Mouse (Mus musculus) 416B (cell line): ENCODE data around the gene Camsap3.
"Not testable (repeated sequence)": the region's sequence is repeated elsewhere in the genome, so short reads cannot be mapped to it uniquely, and the experiment has no call there.

Experiments used
- DNase-seq: peaks from one replicate; pipeline ENCODE4 v3.0.0; 2011; ENCODE audit warnings: low read depth

The Camsap3 gene

DNA sequence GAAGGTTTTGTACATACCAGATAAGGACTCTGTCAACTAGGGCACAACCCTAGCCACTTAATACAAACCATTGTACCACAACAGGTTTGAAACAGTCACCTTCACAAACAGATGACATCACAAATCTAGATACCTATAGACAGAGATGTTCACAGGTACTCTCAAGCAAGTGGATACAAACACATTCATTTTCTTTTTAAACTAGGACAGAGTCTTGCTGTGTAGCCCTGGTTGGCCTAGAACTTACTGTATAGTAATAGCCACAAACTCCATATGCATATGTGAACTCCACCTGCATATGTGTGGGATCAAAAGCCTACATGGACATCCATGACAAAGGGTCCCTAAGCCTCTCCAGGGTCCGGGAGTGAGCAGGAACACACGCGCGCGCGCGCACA lies at the start of gene Camsap3:
Gene Camsap3 (plus strand): TSS at position 301 of the 398 bp plus-strand sequence.
- no peak for DNase-seq

DNA sequence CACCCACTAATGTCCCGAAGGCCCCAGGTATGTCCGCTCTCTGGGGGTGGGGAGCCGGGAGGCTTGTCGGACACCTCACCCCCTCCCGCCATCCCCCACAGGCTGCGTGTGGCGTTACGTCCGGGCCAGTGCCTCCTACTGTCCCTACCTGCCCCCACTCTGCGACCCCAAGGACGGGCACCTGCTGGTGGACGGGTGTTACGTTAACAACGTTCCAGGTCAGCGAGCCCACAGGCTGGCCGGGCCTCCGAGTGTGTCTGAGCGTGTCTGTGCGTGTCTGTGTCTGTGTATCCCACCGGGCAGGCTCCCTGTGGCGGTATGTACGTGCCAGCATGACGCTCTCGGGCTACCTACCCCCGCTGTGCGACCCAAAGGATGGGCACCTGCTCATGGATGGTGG lies 49.4 kb upstream of the Camsap3 start:
- DNase-seq: no peak

DNA sequence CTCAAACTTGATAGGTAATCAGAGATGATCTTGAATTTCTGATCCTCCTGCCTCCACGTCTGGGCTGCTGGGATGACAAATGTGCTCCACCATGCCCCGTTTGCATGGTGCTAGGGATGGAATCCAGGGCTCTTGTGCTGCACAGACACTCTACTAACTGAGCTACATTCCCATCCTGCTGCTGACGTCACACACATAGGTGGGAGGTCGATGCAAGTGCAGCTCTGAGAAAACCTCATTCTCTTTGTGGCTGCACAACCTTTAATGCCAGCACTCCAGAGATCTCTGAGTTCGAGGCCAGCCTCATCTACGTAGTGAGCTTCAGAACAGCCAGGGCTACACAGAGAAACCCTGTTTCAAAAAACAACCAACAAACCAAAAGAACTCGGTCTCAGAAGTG lies 47.9 kb upstream of the Camsap3 start:
- DNase-seq: no peak

DNA sequence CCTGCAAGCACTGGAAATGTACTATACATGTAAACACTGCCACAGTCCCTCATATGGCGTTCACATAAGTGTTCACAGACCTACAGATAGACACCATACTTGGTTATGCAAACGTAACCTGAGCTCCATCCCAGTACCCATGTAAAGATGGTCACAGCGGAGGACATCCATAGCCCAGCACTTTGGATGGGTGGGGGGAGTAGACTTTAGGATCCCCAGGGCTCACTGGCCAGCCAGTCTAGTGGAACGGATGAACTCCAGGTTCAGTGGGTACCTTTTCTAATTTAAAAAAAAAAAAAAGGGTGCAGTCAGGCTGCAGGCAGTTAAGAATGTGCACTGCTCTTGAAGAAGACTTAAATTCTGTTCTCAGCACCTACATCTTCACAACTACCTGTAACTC lies 47.0 kb upstream of the Camsap3 start:
- no peak for DNase-seq

DNA sequence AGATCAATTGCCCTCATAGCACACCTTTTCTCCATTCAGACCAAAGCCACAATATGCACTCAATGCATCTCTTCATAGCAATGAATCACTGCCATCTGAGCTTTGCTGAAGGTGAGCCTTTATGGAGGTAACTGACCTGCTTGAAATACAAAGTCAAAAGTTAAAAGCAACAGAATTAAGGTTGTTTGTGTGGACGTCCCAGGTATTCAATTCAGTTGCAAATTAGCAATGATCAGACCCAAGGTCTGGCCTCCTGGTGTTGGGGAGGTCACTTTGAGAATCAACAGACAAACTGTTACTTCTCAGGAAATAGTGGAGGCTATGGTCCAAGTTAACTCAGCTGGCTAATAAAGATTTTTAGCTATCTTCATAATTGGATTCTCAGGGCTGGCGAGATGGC lies 40.6 kb upstream of the Camsap3 start:
- DNase-seq: no peak

DNA sequence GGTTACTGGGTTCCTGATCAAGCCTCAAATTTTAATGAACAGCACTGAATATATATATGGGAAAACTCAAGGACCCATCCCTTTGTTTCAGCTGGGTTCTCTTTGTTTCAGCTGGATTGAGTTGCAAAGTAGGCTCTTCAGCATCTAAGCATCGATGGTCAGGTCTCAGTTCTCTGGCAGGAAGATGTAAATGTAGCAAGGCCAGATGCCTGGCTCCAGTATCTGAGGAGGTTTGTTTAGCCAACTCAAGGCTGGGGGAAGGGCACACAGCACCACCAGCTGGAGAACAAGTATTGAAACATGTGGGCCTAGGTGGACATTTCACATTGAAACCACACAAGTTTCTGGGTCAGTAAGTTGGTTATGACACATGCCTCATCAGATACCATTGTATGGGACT lies 34.9 kb upstream of the Camsap3 start:
- DNase-seq: peak; percentile 25

DNA sequence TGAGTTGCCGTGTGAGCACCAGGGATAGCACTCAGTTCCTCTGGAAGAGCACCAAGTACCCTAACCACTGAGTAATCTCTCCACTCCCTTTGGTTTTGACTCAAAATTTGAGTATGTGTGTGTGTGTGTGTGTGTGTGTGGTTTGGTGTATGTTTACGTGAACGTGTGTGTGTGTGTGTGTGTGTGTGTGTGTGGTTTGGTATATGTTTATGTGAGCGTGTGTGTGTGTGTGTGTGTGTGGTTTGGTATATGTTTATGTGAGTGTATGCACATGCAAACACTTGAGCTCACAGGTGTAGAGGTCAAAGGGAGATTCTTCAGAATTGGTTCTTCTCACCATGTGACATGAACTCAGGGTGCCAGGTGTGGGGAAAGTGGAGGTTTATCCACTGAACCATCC lies 31.0 kb upstream of the Camsap3 start:
- peak; percentile 50 for DNase-seq

DNA sequence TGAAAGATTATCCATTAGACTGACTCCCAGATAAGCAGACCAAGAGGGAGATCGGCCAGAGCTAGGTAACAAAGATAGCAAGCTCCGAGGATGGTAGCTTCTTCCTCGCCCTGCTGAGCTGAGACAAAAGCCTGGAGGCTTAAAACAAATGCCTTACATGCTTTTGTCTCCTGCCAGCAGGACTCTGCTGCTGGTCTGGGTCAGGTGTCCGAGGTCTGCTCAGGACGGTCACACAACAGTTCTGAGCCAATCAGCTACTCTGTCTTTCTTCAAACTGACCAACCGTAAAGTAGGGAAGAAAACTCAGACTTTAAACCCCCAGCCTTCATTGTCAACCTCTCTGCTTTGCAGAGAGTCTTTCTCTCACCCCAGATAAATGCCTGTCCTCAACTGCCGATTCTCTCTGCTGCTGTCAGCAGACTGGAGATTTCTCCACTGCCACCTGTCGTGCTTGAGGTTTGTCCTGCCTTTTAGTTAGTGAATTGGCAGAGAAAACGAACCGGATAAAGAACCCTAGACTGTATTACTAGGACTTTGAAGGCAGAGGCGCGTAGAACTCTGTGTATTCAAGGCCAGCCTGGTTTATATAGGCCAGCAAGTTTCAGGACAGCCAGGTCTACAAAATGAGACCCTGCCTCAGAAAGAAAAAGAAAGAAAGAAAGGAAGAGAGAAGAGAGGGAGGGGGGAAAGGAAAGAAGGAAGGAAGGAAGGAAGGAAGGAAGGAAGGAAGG lies 19.3 kb upstream of the Camsap3 start, which contains the start of gene C330021F23Rik:
Gene C330021F23Rik (plus strand): TSS at position 350 of the 731 bp plus-strand sequence.
- no peak for DNase-seq

DNA sequence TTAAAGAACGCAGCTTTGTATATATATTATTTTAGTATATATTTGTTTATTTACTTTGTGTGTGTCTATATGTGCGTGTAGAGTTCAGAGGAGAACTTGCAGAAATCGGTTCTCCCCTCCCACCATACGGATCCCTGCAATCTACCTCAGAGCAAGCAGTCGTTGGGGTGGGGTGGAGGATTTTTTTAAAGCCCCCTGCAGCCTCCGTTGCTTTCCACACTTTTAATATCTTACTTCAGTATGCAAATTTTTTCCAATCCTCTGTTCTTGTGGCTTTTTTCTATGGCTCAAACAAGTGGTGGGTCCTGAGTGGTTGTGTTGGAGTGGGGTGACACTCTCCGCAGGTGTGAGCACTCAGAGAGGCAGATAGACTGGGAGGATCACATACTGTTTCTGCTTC lies 18.7 kb upstream of the Camsap3 start:
- DNase-seq: no peak

DNA sequence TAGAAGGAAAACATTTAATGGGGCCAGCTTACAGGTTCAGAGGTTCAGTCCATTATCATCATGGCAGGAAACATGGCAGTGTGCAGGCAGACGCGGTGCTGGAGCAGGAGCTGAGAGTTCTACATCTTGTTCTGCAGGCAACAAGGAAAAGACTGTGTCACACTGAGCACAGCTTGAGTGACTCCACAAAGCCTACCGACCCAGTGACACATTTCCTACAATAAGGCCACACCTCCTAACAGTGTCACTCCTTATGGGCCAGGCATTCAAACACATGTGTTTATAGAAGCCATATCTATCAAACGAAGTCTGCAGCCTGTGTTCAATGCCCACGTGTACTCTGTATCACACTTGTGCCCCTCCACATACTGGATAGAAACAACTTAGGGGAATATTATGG lies 17.3 kb upstream of the Camsap3 start:
- DNase-seq: peak; percentile 51

DNA sequence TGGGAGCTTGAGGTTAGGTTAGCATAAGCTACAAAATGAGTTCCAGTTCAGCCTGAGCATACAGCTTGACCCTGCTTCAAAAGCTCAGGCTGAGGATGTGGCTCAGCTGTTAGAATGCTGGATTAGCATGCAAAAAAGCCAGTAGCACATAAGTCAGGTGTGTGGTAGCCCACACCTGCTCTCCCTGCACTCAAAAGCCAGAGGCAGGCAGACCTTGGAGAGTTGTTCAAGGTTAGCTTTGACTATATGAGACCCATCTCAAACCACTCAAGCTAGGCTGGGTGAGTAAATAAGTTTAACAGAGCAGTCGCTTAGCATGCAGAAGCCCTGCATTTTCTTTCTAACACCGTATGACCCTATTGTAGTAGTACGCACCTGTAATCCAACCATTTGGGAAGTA lies 12.5 kb upstream of the Camsap3 start:
- no peak for DNase-seq

DNA sequence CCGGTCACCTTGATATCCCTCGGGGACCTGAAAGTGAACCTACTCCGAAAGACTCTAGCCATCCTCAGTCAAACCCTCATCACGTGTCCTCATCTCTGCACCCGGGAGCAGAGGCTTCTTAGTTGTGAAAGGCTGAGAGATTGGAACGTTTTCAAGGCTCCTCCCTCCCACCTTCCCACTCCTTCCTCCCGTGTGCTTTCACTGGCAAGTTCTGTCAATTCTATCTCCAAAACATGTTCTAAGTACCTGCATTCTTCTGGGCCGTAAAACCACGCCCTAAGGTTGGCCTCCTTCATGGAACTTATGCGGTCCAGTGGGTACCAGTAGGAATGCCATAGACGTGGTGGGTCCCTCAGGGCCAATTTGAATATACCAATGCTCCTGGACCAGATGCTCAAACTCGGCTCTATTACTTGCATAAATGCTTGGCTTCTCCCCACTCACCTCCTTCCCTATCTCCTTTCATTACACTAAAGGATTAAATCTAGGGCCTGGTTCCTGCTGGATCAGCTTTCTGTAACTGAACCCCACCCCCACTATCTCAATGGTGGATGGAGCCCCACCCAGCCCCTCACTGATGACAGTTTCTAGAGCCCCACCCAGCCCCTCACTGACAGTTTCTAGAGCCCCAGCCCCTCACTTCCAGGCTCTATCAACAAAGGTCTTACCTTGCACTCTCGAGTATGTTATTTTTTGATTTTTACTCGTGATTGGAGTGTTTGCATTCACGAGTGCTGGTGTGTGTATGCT lies 10.7 kb upstream of the Camsap3 start:
- no peak for DNase-seq

DNA sequence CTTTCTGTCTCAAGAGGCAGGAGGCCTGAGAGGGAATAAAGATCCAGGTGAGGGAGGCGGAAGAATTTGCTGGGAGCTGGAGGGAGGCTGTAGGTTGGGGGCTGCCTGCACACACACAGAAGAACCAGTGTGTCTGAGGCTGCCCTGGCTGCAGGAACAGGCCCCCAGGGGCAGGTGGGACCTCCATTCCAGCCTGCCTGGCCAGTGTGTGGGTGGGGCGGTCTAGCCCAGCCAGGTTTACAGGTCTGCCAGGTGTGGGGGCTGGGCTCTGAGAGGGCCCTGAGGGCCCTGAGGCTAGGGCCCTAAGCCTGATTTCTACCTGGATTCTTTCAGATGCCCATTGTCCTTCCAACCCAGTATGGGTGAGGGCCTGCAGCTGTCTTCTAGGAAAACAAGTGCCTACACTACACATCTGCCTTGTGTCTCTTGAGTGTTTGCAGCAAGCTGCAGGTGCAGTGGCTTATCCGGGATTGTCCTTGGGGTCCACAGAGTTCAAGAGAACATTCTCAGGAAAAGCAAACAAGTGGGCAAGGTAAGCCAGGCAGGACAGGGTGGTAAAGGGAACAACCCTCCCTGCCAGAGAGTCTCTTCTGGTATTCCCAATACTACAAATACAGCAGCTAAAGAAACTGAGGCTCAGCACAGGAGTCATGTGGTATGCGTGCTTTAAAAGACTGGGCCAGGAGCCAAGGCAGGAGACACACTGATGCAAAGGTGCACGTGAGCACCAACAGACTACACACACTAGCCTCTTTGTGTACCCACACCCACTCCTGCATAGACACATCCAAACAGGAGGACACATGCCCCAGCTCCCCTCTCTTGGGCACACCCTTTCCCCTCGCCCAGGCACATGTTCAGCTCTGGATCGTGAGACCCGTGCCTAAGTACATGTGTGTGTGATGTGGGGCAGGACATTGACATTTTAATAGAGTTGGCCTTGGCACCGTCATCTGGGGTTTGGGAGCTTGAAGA lies 7.4 kb upstream of the Camsap3 start:
- no peak for DNase-seq

DNA sequence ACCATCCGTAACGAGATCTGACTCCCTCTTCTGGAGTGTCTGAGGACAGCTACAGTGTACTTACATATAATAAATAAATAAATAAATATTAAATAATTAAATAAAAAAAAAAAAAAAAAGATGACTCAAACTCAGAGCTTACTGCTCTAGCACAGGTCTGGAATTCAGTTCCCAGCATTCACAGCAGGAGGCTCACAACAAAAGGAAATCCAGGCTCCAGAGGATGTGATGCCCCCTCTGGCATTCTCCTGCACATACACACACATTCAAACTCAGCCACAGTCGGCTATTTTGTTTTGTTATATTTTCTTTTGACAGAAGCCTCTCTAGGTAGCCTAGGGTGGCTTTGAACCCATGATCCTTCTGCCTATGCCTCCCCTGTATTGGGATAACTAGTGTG lies 5.1 kb upstream of the Camsap3 start:
- DNase-seq: not testable (repeated sequence)

DNA sequence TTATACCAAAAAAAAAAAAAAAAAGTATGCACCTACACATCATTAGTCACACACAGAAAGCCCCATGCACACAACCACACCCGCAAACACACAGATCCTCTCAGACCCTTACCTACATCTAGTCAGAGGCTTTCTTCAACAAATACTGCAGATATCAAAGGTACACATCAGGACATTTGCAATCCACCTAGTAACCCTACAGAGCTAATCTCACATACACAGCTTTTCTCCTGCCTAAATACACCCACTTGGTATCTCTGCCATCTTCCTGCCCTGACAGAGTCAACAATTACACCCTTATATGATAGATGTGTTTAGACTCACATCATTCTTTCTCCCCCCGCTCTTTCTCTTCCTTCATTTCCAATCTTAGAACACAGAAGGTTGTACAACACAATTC lies 641 bp upstream of the Camsap3 start:
- no peak for DNase-seq

DNA sequence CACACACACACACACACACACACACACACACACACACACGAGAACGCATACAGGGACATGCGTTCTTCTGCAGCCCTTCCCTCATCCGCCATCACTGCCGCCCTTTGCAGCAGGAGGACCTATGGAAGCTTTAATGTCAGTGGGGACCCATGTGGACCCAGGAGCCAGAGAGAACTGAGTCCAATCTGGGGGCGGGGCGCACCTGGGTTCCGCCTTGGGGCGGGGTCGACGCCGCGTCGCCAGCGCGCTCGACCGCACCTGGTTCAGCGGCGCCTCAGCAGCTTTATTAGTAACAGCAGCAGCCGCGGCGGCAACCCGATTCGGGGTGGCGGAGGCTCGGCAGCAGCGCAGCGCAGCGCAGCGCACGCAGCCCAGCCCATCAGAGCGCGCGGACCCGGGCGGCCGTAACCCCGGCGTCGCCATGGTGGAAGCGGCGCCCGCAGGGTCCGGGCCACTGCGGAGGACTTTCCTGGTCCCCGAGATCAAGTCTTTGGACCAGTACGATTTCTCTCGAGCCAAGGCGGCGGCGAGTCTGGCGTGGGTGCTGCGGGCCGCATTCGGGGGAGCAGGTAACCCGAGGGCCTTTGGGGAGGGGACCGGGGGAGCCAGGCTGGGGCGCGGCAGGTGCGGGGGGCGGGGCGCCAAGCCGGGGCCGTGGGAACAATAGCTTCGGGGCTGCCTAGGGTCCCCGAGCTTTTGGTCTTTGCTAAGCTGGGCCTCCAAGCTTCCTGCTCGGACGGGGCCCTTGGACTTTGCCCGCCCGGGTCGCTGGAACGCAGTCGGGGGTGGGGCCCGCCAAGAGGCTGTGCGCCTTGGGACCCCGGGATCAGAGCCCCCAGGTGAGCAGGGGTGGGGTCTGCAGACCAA lies 531 bp downstream of the Camsap3 start:
- no peak for DNase-seq

DNA sequence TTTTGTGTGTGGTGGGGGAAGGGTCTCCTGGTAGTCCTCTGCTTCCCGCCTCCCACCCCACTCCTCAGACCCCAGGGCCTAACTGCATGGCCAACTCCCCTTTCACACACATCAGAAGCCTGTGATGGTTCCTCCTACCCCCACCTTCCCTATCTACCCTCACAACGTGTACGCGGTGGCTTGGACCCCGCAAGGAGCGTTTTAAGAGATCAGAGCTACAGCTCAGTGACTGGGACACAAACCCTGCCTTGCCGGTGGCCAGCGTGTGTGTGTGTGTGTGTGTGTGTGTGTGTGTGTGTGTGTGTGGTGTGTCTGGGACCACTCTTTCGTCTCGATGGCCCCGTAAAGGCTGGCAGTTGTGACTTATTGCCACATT lies 1.2 kb downstream of the Camsap3 start:
- no peak for DNase-seq

DNA sequence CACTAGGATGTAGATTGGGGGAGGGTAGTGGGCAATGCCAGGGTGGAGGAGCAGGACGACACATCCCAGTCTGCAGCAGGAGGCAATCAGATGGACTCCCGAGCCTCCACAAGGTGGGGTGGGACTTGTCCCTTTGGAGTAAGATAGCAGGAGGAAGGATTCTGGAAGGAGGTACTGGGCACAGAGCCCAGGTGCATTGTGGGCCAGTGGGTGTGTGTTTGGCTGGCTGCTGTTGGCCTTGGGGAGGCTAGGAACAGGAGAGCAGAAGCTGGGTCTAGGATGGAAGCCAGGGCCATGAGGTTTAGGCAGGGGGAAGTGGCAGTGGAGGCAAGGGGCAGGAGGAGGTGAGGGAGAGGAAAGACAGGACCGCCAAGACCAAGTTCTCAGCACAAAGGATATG lies 6.4 kb downstream of the Camsap3 start:
- DNase-seq: no peak

DNA sequence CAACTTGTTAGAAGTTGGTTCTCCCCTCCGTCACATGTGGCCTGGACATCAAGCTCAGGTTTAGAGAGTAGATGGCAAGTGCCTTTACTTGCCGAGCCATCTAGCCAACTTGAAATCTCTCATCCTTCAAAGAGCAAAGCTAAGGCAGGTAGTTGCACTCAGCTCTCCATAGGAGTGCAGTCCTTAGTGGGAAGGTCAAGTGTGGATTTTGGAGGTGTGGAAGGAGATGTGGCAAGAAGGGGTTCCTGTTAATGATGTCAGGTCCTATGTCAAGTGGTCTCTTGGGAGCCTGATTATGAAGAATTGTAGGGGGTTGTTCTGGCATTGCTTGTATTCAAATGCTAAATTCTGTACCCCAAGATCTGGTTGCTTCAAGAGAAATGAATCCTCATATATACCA lies 7.4 kb downstream of the Camsap3 start:
- DNase-seq: no peak

DNA sequence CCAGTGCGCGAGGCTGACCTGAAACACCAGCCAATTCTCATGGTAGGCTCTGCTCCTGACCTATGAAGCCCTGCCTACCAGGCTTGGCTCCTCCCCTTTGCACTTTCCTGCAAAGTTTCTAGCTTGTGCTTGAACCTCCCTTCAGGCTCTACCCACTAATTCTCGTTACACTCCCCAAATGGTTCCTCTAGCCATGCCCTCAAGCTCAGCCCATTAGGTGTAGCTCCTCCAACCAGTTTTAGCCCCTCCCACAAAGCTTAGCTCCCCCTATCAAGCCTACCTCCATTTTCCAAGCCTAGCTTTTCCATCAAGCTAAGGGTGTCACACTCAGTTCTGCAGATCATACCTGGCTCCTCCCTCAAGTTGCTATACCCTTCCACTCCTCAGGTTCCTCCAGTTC lies 11.0 kb downstream of the Camsap3 start:
- DNase-seq: no peak

DNA sequence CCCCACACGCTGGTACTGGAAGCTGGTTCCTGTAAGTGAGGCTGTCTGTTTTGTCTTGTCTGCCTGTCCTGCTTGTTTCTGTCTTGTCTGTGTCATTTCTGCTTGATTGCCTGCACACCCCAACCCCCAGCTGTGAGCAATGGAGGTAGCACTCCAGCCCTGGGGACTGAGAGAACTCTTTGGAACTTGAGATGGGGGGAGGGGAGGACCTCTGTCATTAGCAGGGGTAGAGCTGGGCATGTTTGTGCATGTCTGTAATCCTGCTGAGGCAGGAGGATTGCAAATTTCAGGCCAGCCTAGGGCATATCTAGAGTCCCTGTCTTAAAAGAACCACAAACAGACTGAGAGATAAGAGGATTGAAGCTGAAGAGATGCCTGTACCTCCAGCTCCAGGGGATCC lies 12.1 kb downstream of the Camsap3 start:
- no peak for DNase-seq

DNA sequence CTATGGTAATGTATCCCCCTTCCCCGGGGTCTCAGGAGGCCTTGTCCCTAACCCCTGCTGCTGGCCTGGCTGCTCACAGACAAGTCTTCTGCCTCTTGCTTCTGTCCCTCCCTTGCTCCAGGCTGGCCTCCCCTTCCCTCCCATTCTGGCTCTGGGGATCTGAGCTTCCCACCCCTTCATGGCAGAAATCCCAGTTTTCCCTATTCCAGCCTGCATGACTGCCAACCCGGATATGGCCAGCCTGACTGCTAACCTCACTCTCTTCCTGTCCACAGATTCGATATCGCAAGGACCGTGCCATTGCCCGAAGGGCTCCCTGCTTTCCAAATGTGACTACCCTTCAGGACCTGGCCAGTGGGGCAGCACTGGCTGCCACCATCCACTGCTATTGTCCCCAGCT lies 13.3 kb downstream of the Camsap3 start:
- no peak for DNase-seq
